Mouse (Mus musculus): ENCODE measurements around the gene Kdm2b. TPM values are rescaled to one million over a fixed set of nuclear protein-coding genes. Genes with fewer than 3 reads are reported as not detected.
"Not testable (repeated sequence)": the region's sequence is repeated elsewhere in the genome, so short reads cannot be mapped to it uniquely, and the experiment has no call there.

Gene Kdm2b
- polyA plus RNA-seq, 1 experiment from 2014 or later, result 99.5 TPM

- Histone ChIP-seq H3K27ac (replicated peaks) (peak overlapping the region; percentile 77), H3K9ac (peak overlapping the region; percentile 68), H3K4me3 (peak overlapping the region; percentile 78), H3K36me3 (no peaks in the 10 kb centered on the region), H3K4me1 (replicated peaks) (peaks cover 54% of the 10 kb centered on the region), H3K27me3 (no peaks in the 10 kb centered on the region), H3K4me2 (peak overlapping the region; percentile 98), H3K9me3 (no peaks in the 10 kb centered on the region)
- ATAC-seq (ENCODE audit: low FRiP score, low read depth), result peak; percentile 74
- WGBS, result 1% methylated on average over 24 of the region's 39 CpGs
Observed at GRCm38 (mm10) chr5:122989001-122989525, 560 bp downstream of the Kdm2b start.

GRCm38 (mm10) chr5:122988021-122988751 is 1.4 kb downstream of the Kdm2b start:
- Histone ChIP-seq H3K27ac (replicated peaks) (peak overlapping the region; percentile 77), H3K27me3 (no peaks in the 10 kb centered on the region), H3K4me2 (peak overlapping the region; percentile 98), H3K9ac (peak overlapping the region; percentile 68), H3K9me3 (no peaks in the 10 kb centered on the region), H3K4me1 (replicated peaks) (peaks cover 54% of the 10 kb centered on the region), H3K36me3 (no peaks in the 10 kb centered on the region), H3K4me3 (peak overlapping the region; percentile 78)
- under 1% methylated on average over 37 of the region's 41 CpGs for WGBS
- ATAC-seq (ENCODE audit: low FRiP score, low read depth), result 0 out of 2 replicates have a peak, but pooled peaks have one; percentile 23

GRCm38 (mm10) chr5:122987211-122988020 is 2.2 kb downstream of the Kdm2b start:
- H3K9ac ChIP-seq, result peak overlapping the region; percentile 68

GRCm38 (mm10) chr5:122986091-122986493 is 3.5 kb downstream of the Kdm2b start:
- ATAC-seq (ENCODE audit: low FRiP score, low read depth), result no peak

More at GRCm38 (mm10) chr5:122987211-122988020, 2.2 kb downstream of the Kdm2b start:
- Histone ChIP-seq H3K27ac (replicated peaks) (no peak overlapping the region), H3K4me3 (peak overlapping the region; percentile 78), H3K9me3 (no peaks in the 10 kb centered on the region), H3K4me2 (peak overlapping the region; percentile 98), H3K36me3 (no peaks in the 10 kb centered on the region), H3K4me1 (replicated peaks) (peaks cover 54% of the 10 kb centered on the region), H3K27me3 (no peaks in the 10 kb centered on the region)
- peak; percentile 61 for ATAC-seq (ENCODE audit: low FRiP score, low read depth)
- 2% methylated on average over 34 of the region's 39 CpGs for WGBS

GRCm38 (mm10) chr5:122985276-122985675 is 4.3 kb downstream of the Kdm2b start:
- H3K36me3 ChIP-seq, result no peaks in the 10 kb centered on the region
- 0 out of 2 replicates have a peak overlapping the region, but pooled peaks have one; percentile 5 for H3K4me2 ChIP-seq
- no peaks in the 10 kb centered on the region for H3K9me3 ChIP-seq
- peaks cover 39% of the 10 kb centered on the region for H3K4me1 ChIP-seq (replicated peaks)
- H3K9ac ChIP-seq, result no peak overlapping the region
- H3K27me3 ChIP-seq, result no peaks in the 10 kb centered on the region
- H3K27ac ChIP-seq (replicated peaks), result no peak overlapping the region
- H3K4me3 ChIP-seq, result no peak overlapping the region
- no peak for ATAC-seq (ENCODE audit: low FRiP score, low read depth)
- WGBS, result 53% methylated on average over 3 of the region's 3 CpGs

More at GRCm38 (mm10) chr5:122986091-122986493, 3.5 kb downstream of the Kdm2b start:
- H3K9me3 ChIP-seq, result no peaks in the 10 kb centered on the region
- no peak overlapping the region for H3K27ac ChIP-seq (replicated peaks)
- H3K27me3 ChIP-seq, result no peaks in the 10 kb centered on the region
- peaks cover 46% of the 10 kb centered on the region for H3K4me1 ChIP-seq (replicated peaks)
- H3K9ac ChIP-seq, result no peak overlapping the region
- no peaks in the 10 kb centered on the region for H3K36me3 ChIP-seq
- no peak overlapping the region for H3K4me3 ChIP-seq
- 31% methylated on average over 8 of the region's 8 CpGs for WGBS
- H3K4me2 ChIP-seq, result no peak overlapping the region

GRCm38 (mm10) chr5:122984483-122984882 is 5.1 kb downstream of the Kdm2b start:
- WGBS, result 85% methylated on average over 5 of the region's 5 CpGs
- H3K4me2 ChIP-seq, result no peak overlapping the region
- H3K4me3 ChIP-seq, result no peak overlapping the region
- no peaks in the 10 kb centered on the region for H3K36me3 ChIP-seq
- no peaks in the 10 kb centered on the region for H3K9me3 ChIP-seq
- H3K4me1 ChIP-seq (replicated peaks), result peaks cover 31% of the 10 kb centered on the region
- H3K27ac ChIP-seq (replicated peaks), result no peak overlapping the region
- no peak for ATAC-seq (ENCODE audit: low FRiP score, low read depth)
- H3K9ac ChIP-seq, result no peak overlapping the region
- H3K27me3 ChIP-seq, result no peaks in the 10 kb centered on the region

GRCm38 (mm10) chr5:122978970-122979369 is 10.7 kb downstream of the Kdm2b start:
- WGBS, result 85% methylated on average over 8 of the region's 8 CpGs
- Histone ChIP-seq H3K27ac (replicated peaks) (no peak overlapping the region), H3K4me1 (replicated peaks) (no peaks in the 10 kb centered on the region), H3K36me3 (no peaks in the 10 kb centered on the region), H3K27me3 (no peaks in the 10 kb centered on the region), H3K9me3 (no peaks in the 10 kb centered on the region), H3K9ac (no peak overlapping the region), H3K4me3 (no peak overlapping the region), H3K4me2 (no peak overlapping the region)
- no peak for ATAC-seq (ENCODE audit: low FRiP score, low read depth)

- H3K27me3 ChIP-seq; H3K4me2 ChIP-seq; H3K27ac ChIP-seq (replicated peaks); H3K9me3 ChIP-seq; H3K9ac ChIP-seq; H3K4me1 ChIP-seq (replicated peaks); H3K36me3 ChIP-seq; ATAC-seq (ENCODE audit: low FRiP score, low read depth); H3K4me3 ChIP-seq: not testable (repeated sequence)
- WGBS, result 90% methylated on average over 4 of the region's 4 CpGs
Observed at GRCm38 (mm10) chr5:122974701-122975100, 14.9 kb downstream of the Kdm2b start.

- Histone ChIP-seq H3K9me3 (no peaks in the 10 kb centered on the region), H3K27me3 (no peaks in the 10 kb centered on the region), H3K4me3 (no peak overlapping the region), H3K4me2 (no peak overlapping the region), H3K4me1 (replicated peaks) (no peaks in the 10 kb centered on the region), H3K27ac (replicated peaks) (peak overlapping the region; percentile 43; the same call in 1 of the 2 replicates), H3K9ac (no peak overlapping the region), H3K36me3 (no peaks in the 10 kb centered on the region)
- no peak for ATAC-seq (ENCODE audit: low FRiP score, low read depth)
- 50% methylated on average over 9 of the region's 9 CpGs for WGBS
Observed at GRCm38 (mm10) chr5:122972116-122972515, 17.5 kb downstream of the Kdm2b start.

- no peak for ATAC-seq (ENCODE audit: low FRiP score, low read depth)
- Histone ChIP-seq H3K4me2 (no peak overlapping the region), H3K36me3 (no peaks in the 10 kb centered on the region), H3K9me3 (no peaks in the 10 kb centered on the region), H3K4me1 (replicated peaks) (no peaks in the 10 kb centered on the region), H3K9ac (no peak overlapping the region), H3K4me3 (no peak overlapping the region), H3K27ac (replicated peaks) (0 out of 2 replicates have a peak overlapping the region, but pooled peaks have one; percentile 43), H3K27me3 (no peaks in the 10 kb centered on the region)
- 77% methylated on average over 4 of the region's 4 CpGs for WGBS
Observed at GRCm38 (mm10) chr5:122971438-122971837, 18.2 kb downstream of the Kdm2b start.

- Histone ChIP-seq H3K36me3 (no peaks in the 10 kb centered on the region), H3K27me3 (no peaks in the 10 kb centered on the region), H3K4me3 (no peak overlapping the region), H3K4me1 (replicated peaks) (no peaks in the 10 kb centered on the region), H3K9ac (no peak overlapping the region), H3K9me3 (no peaks in the 10 kb centered on the region), H3K4me2 (no peak overlapping the region), H3K27ac (replicated peaks) (no peak overlapping the region)
- WGBS, result 72% methylated on average over 5 of the region's 5 CpGs
- no peak for ATAC-seq (ENCODE audit: low FRiP score, low read depth)
Observed at GRCm38 (mm10) chr5:122970056-122970455, 19.6 kb downstream of the Kdm2b start.

GRCm38 (mm10) chr5:122968322-122968721 is 21.3 kb downstream of the Kdm2b start:
- Histone ChIP-seq H3K4me1 (replicated peaks) (no peaks in the 10 kb centered on the region), H3K27ac (replicated peaks) (no peak overlapping the region), H3K4me3 (no peak overlapping the region), H3K4me2 (no peak overlapping the region), H3K36me3 (no peaks in the 10 kb centered on the region), H3K9ac (no peak overlapping the region), H3K27me3 (no peaks in the 10 kb centered on the region), H3K9me3 (no peaks in the 10 kb centered on the region)
- 35% methylated on average over 4 of the region's 4 CpGs for WGBS
- ATAC-seq (ENCODE audit: low FRiP score, low read depth), result no peak
